Mouse (Mus musculus) midbrain, embryonic 14.5 days (tissue): ENCODE results near the gene Rbm8a2. TPM values are rescaled to one million over a fixed set of nuclear protein-coding genes. Genes with fewer than 3 reads are reported as not detected.

ENCODE experiments used
- ATAC-seq: fragments of 200-750 bp; cut with Nextera tagmentation; 2 replicates; pipeline ENCODE4 v1.8.0; 2017; ENCODE audit warnings: moderate number of reproducible peaks, moderate library complexity; ENCODE audit not compliant: low FRiP score, low TSS enrichment
- DNase-seq: peaks from one replicate; pipeline ENCODE4 v3.0.0-alpha.2; 2015
- H3K27ac ChIP-seq: fragments of 300-500 bp; sonication (generic); replicated peaks from 2 replicates; pipeline ENCODE4 v1.5.1; 2014; ENCODE audit warnings: mild to moderate bottlenecking, low read depth, low read length, moderate library complexity
- H3K27me3 ChIP-seq: fragments of 300-500 bp; sonication (generic); 2 replicates; pipeline ENCODE4 v1.6.1; 2014; ENCODE audit warnings: low read length, control low read depth, mixed read lengths; ENCODE audit not compliant: control insufficient read depth, insufficient read depth
- H3K36me3 ChIP-seq: fragments of 300-500 bp; sonication (generic); 2 replicates; pipeline ENCODE4 v1.6.1; 2014; ENCODE audit warnings: low read length, control low read depth; ENCODE audit not compliant: control insufficient read depth, insufficient read depth
- H3K4me1 ChIP-seq: fragments of 300-500 bp; sonication (generic); 2 replicates; pipeline ENCODE4 v1.6.1; 2014; ENCODE audit warnings: mild to moderate bottlenecking, antibody characterized with exemption, low read length, control low read depth; ENCODE audit not compliant: control insufficient read depth, insufficient read depth
- H3K4me2 ChIP-seq: fragments of 300-500 bp; sonication (generic); 2 replicates; pipeline ENCODE4 v1.6.1; 2014; ENCODE audit warnings: mild to moderate bottlenecking, low read length, moderate library complexity
- H3K4me3 ChIP-seq: fragments of 300-500 bp; sonication (generic); replicated peaks from 2 replicates; pipeline ENCODE4 v1.5.1; 2014; ENCODE audit warnings: low read depth, low read length
- H3K9ac ChIP-seq: fragments of 300-500 bp; sonication (generic); replicated peaks from 2 replicates; pipeline ENCODE4 v1.6.1; 2014; ENCODE audit warnings: mild to moderate bottlenecking, low read length, moderate library complexity
- H3K9me3 ChIP-seq: fragments of 300-500 bp; sonication (generic); 2 replicates; pipeline ENCODE4 v1.6.1; 2016; ENCODE audit warnings: low read length, control low read depth, mixed read lengths; ENCODE audit not compliant: control insufficient read depth
- WGBS: fragments of 180-500 bp; shearing (Covaris S2); extraction: QIAGEN DNeasy Blood & Tissue Kit; methylation state at CpG from one replicate; pipeline ENCODE4 v1.1.7; 2014; 5-methylcytosine and 5-hydroxymethylcytosine counted together
- polyA plus RNA-seq: library from polyadenylated mRNA; unstranded; fragments of >200 nt; fragmentation: Nextera tagmentation; extraction: Ambion mirVana; gene quantifications from 2 replicates; pipeline ENCODE4 v1.2.1, GENCODE M21; 2014

Gene Rbm8a2
- polyA plus RNA-seq, 1 experiment from 2014 or later, result 0.59 TPM

DNA sequence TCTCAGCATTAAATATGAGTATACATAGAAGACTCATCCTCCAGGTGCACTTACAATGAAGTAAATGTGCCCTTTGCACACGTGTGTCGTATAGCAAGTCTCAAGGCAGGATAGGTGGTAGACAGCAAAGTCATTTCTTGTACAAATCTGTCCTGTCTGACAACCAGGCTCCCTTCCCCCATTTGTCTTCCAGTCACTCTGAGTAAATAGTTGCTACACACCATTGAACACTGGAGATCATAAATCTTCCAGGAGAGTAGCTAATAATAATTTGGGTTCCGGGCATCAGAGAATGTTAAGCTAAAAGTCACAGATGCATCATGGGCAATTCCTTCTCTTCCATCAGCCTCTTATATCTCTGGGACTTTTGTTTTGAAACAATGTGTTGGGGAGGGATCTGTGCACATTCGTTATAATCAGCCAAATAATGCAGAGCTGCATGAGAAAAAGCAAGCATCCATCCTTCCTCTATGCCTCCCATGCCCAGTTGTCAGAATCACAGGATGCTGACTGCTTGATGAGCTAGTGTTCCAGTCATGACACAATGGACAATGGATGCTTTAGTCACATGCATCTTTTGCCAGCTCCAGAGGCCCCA, 32.1 kb downstream of the Rbm8a2 start:
- H3K9me3 ChIP-seq, result no peaks in the 10 kb centered on the region
- no peak overlapping the region for H3K4me3 ChIP-seq
- 81% methylated on average over 4 of the region's 4 CpGs for WGBS
- H3K4me1 ChIP-seq, result no peaks in the 10 kb centered on the region
- DNase-seq (no peak), ATAC-seq (no peak)
- no peaks in the 10 kb centered on the region for H3K27me3 ChIP-seq
- H3K27ac ChIP-seq, result no peak overlapping the region
- H3K36me3 ChIP-seq, result no peaks in the 10 kb centered on the region
- H3K9ac ChIP-seq, result no peak overlapping the region
- H3K4me2 ChIP-seq, result no peak overlapping the region

DNA sequence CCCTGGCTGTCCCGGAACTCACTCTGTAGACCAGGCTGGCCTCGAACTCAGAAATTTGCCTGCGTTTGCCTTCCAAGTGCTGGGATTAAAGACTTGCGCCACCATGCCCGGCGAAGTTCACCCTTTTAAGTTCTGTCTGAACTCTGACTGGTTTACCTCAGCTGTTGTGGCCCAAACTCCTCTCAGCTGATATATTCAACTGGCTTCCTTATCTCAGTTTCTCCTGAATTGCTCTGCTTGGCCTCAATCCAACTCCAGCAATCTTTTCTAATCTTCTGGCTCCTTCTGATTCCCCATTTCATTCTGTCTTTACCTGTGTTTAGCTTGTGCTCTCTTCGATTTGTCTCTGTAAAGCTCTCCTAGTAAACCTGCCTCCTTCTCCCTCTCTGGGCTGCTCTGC, 35.7 kb downstream of the Rbm8a2 start:
- H3K4me3 ChIP-seq, result no peak overlapping the region
- WGBS, result 92% methylated on average over 7 of the region's 7 CpGs
- ATAC-seq (no peak), DNase-seq (no peak)
- H3K9ac ChIP-seq, result no peak overlapping the region
- H3K27ac ChIP-seq, result no peak overlapping the region
- H3K9me3 ChIP-seq, result no peaks in the 10 kb centered on the region
- H3K4me2 ChIP-seq, result no peak overlapping the region
- H3K27me3 ChIP-seq, result no peaks in the 10 kb centered on the region
- no peaks in the 10 kb centered on the region for H3K36me3 ChIP-seq
- no peaks in the 10 kb centered on the region for H3K4me1 ChIP-seq

DNA sequence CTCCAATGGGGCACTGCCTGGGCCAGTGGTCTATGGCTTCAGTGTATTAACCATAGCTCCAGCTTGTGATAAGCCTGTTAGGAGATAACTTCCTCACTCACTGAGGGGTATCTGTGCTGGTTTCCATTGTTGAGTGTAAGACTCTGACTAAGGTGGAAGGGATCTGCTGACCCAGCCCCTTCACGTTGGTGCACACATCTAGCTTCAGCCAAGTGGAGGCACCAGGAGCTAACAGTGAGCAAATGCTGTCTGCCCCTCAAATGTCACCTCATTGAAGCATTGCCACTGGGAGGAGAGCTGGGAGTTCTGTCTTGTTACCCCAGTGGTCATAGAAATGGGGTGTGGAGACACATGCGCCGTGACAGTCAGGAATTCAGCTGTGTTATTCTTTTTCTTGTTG, 40.2 kb downstream of the Rbm8a2 start:
- 85% methylated on average over 3 of the region's 3 CpGs for WGBS
- no peak overlapping the region for H3K4me2 ChIP-seq
- no peaks in the 10 kb centered on the region for H3K4me1 ChIP-seq
- H3K9me3 ChIP-seq, result no peaks in the 10 kb centered on the region
- ATAC-seq (no peak), DNase-seq (no peak)
- no peak overlapping the region for H3K9ac ChIP-seq
- no peak overlapping the region for H3K27ac ChIP-seq
- H3K4me3 ChIP-seq, result no peak overlapping the region
- no peaks in the 10 kb centered on the region for H3K27me3 ChIP-seq
- no peaks in the 10 kb centered on the region for H3K36me3 ChIP-seq

DNA sequence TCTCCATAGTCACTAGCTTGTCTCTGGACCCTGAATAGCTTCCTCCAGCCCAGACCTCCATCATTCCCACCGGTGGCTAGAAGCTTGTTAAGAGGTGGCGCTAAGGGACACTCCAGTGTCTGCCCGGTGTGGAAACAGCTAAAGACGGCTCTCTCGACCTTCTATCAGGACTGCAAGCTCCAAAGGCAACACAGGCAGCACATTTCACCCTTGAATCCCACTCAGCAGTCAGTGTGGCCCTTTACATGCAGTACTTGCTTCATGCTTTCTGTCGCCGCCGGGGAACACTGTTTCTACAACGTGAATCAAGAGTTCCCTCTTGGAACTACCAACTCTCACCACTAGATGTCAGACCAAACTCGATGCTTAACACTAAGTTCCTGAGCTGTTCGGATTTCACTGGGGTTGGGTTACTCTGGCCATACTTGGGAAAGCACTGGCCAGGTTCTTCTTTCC, 42.6 kb downstream of the Rbm8a2 start:
- Histone ChIP-seq H3K4me3 (0 out of 2 replicates have a peak overlapping the region, but pooled peaks have one; percentile 17), H3K27me3 (no peaks in the 10 kb centered on the region), H3K9me3 (no peaks in the 10 kb centered on the region), H3K27ac (no peak overlapping the region), H3K4me1 (no peaks in the 10 kb centered on the region), H3K36me3 (no peaks in the 10 kb centered on the region), H3K4me2 (peak overlapping the region; percentile 46), H3K9ac (peak overlapping the region; percentile 27; the same call in 1 of the 2 replicates)
- 10% methylated on average over 11 of the region's 11 CpGs for WGBS
- ATAC-seq, result peak; percentile 78
- DNase-seq, result peak; percentile 96

DNA sequence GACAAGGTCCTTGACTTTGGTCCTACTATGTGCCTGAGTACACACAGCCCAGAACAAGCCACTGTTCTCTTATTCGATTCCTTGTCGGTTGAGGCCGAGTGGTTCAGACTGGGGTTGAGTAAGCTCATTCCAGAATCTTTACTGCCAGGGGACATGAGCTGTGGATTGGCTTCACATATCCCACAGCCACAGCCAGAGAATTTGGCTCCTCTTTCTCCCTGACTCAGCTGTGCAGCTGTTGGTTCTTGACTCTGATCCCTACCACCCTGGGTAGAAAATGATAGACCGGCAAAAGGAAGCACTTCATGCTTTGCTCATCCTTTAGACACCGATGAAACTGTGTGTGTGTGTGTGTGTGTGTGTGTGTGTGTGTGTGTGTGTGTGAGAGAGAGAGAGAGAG, 47.5 kb downstream of the Rbm8a2 start:
- H3K4me2 ChIP-seq, result no peak overlapping the region
- no peaks in the 10 kb centered on the region for H3K27me3 ChIP-seq
- H3K4me1 ChIP-seq, result no peaks in the 10 kb centered on the region
- ATAC-seq, result no peak
- DNase-seq, result no peak
- H3K27ac ChIP-seq, result no peak overlapping the region
- no peak overlapping the region for H3K9ac ChIP-seq
- H3K36me3 ChIP-seq, result no peaks in the 10 kb centered on the region
- H3K4me3 ChIP-seq, result no peak overlapping the region
- 95% methylated on average over 5 of the region's 5 CpGs for WGBS
- H3K9me3 ChIP-seq, result no peaks in the 10 kb centered on the region

Other genes starting within 250 kb of the Rbm8a2 start
- gene Exo1, start 98.5 kb downstream of the Rbm8a2 start, polyA plus RNA-seq, result 6.4 and 17.1 TPM in 2 replicates
- gene Gm38100, start 58.8 kb downstream of the Rbm8a2 start, polyA plus RNA-seq, result not detected in 2 replicates